ENCODE assay signal across 14 mouse cellular contexts in the genomic region with DNA sequence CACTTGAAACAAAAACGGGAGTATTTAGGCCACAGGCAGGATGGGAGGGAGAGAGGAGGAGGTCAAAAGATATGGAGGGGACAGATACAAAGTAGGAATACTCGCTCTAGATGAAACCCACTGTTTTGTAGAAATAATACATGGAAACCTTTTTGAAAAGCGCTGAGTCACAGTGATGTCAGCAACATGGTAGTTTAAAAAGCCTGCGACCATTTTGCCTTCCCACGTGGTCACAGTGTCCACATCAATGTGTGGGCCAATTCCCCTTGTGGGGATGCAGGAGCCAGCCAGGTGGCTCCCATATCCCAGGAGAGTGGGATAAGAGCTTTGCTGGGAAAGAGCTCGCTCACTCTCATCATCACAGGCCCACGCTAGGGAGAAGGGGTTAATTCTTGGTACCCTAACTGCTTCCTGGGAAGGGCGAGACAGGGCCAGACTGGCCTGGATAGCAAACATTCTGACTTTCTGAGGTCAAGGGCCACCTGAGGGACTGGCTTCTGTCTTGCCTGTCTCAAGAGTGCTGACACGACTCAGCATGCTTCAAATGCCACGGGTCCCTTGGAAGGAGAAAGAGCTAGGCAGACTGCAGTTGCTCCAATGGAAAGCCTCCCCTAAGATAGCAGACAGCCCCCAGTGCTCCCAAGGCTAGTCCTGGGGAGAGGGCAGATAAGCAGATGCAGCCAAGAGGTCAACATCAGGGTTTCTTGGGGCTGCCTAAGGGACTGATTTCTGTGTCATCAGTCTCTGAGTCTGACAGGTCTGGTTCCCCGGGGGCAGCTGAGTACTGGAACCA.
DNase-seq lines count a peak whose midpoint lies in the region; ATAC-seq and TF ChIP-seq lines count a peak whose summit lies in the region.
"Had no signal": no experiment of that assay in that cellular context is flagged by ENCODE, and none has a peak within 500 bp of the region (broad histone marks: within the 10 kb centered on the region; RNA-seq: fewer than 3 reads in every experiment).

No protein-coding gene starts in this region.

- no peak for ATAC-seq in hindbrain, embryonic 16.5 days
- ATAC-seq in liver, embryonic 13.5 days (ENCODE audit: low read depth), result peak; percentile 57
- ATAC-seq: intestine, embryonic 15.5 days had no signal

- TF ChIP-seq EP300 in ES-Bruce4 (IDR thresholded peaks at IDR 0.05; ENCODE audit: insufficient read depth, low read depth, low read length), result peak; percentile 79

- DNase-seq in hindbrain, embryonic 10.5 days (ENCODE audit: low spot score), result peak; percentile 9
- DNase-seq in R1 (ENCODE audit: low read depth, low spot score), result peak; percentile 59
- DNase-seq in liver, embryonic 13.5 days, result peak; percentile 4
- no peak for DNase-seq in thymus, postnatal 14 days
- DNase-seq in gastrocnemius, postnatal 25 days, result no peak
- DNase-seq: heart, adult 11 months; kidney, postnatal 14 days; lung, postnatal 10 days had no signal

- 62% methylated on average over 11 of the region's 11 CpGs for WGBS in hindbrain, embryonic 10.5 days
- WGBS in hindbrain, embryonic 16.5 days, result 62% methylated on average over 11 of the region's 11 CpGs
- 39% methylated on average over 11 of the region's 11 CpGs for WGBS in liver, embryonic 13.5 days (ENCODE audit: insufficient replicate concordance)

- TF ChIP-seq CTCF in ES-Bruce4 (IDR thresholded peaks at IDR 0.05; ENCODE audit: low read depth, low read length), result no peak

- H3K9me3 ChIP-seq in hindbrain, embryonic 10.5 days, result no peaks in the 10 kb centered on the region
- no peaks in the 10 kb centered on the region for H3K9me3 ChIP-seq in hindbrain, embryonic 16.5 days (ENCODE audit: control insufficient read depth, low read length)
- no peaks in the 10 kb centered on the region for H3K9me3 ChIP-seq in ES-Bruce4 (replicated peaks; ENCODE audit: control insufficient read depth, insufficient read depth, low read length, poor library complexity, severe bottlenecking)
- H3K9me3 ChIP-seq in liver, embryonic 13.5 days (replicated peaks), result no peaks in the 10 kb centered on the region
- H3K9me3 ChIP-seq: intestine, embryonic 15.5 days; limb, embryonic 12.5 days; midbrain, embryonic 12.5 days; neural tube, embryonic 12.5 days had no signal

- no peaks in the 10 kb centered on the region for H3K36me3 ChIP-seq in hindbrain, embryonic 10.5 days
- no peaks in the 10 kb centered on the region for H3K36me3 ChIP-seq in hindbrain, embryonic 16.5 days (ENCODE audit: control insufficient read depth, insufficient read depth, low read length)
- H3K36me3 ChIP-seq in ES-Bruce4 (ENCODE audit: control insufficient read depth, insufficient read depth, low read length, poor library complexity, severe bottlenecking), result no peaks in the 10 kb centered on the region
- no peaks in the 10 kb centered on the region for H3K36me3 ChIP-seq in liver, embryonic 13.5 days
- H3K36me3 ChIP-seq: intestine, embryonic 15.5 days; limb, embryonic 12.5 days; midbrain, embryonic 12.5 days; neural tube, embryonic 12.5 days had no signal

- H3K4me3 ChIP-seq in hindbrain, embryonic 10.5 days, result no peak overlapping the region
- H3K4me3 ChIP-seq in hindbrain, embryonic 16.5 days (ENCODE audit: low read length), result no peak overlapping the region
- no peak overlapping the region for H3K4me3 ChIP-seq in ES-Bruce4 (ENCODE audit: low read depth, low read length)
- H3K4me3 ChIP-seq in liver, embryonic 13.5 days (replicated peaks), result no peak overlapping the region
- H3K4me3 ChIP-seq: intestine, embryonic 15.5 days; limb, embryonic 12.5 days; midbrain, embryonic 12.5 days; neural tube, embryonic 12.5 days had no signal

- no peak overlapping the region for H3K4me2 ChIP-seq in hindbrain, embryonic 16.5 days (ENCODE audit: low read length)
- H3K4me2 ChIP-seq in liver, embryonic 13.5 days, result no peak overlapping the region
- H3K4me2 ChIP-seq: intestine, embryonic 15.5 days; limb, embryonic 12.5 days; midbrain, embryonic 12.5 days; neural tube, embryonic 12.5 days had no signal

- no peaks in the 10 kb centered on the region for H3K27me3 ChIP-seq in hindbrain, embryonic 10.5 days (ENCODE audit: insufficient read depth, poor library complexity, severe bottlenecking)
- H3K27me3 ChIP-seq in hindbrain, embryonic 16.5 days (replicated peaks; ENCODE audit: control insufficient read depth, insufficient read depth, low read length), result no peaks in the 10 kb centered on the region
- H3K27me3 ChIP-seq in ES-Bruce4 (ENCODE audit: control insufficient read depth, insufficient read depth, low read length, poor library complexity, severe bottlenecking), result no peaks in the 10 kb centered on the region
- H3K27me3 ChIP-seq in liver, embryonic 13.5 days, result no peaks in the 10 kb centered on the region
- H3K27me3 ChIP-seq: intestine, embryonic 15.5 days; midbrain, embryonic 12.5 days; neural tube, embryonic 12.5 days had no signal

- no peak overlapping the region for H3K9ac ChIP-seq in hindbrain, embryonic 16.5 days (ENCODE audit: low read depth, low read length)
- H3K9ac ChIP-seq in ES-Bruce4 (ENCODE audit: low read depth, poor library complexity, severe bottlenecking), result peak overlapping the region; percentile 66
- H3K9ac ChIP-seq in liver, embryonic 13.5 days, result no peak overlapping the region
- H3K9ac ChIP-seq: intestine, embryonic 15.5 days; limb, embryonic 12.5 days; midbrain, embryonic 12.5 days; neural tube, embryonic 12.5 days had no signal

- H3K27ac ChIP-seq in hindbrain, embryonic 10.5 days, result 0 out of 2 replicates have a peak overlapping the region, but pooled peaks have one; percentile 12
- H3K27ac ChIP-seq in hindbrain, embryonic 16.5 days (ENCODE audit: low read depth, low read length), result no peak overlapping the region
- H3K27ac ChIP-seq in ES-Bruce4 (ENCODE audit: insufficient read depth, low read length), result peak overlapping the region; percentile 94
- no peak overlapping the region for H3K27ac ChIP-seq in liver, embryonic 13.5 days
- H3K27ac ChIP-seq: intestine, embryonic 15.5 days; limb, embryonic 12.5 days; midbrain, embryonic 12.5 days; neural tube, embryonic 12.5 days had no signal

- H3K4me1 ChIP-seq in hindbrain, embryonic 10.5 days (replicated peaks), result peaks cover 6% of the 10 kb centered on the region; the same call in 1 of the 2 replicates
- H3K4me1 ChIP-seq in hindbrain, embryonic 16.5 days (ENCODE audit: control insufficient read depth, insufficient read depth, low read depth, low read length), result no peaks in the 10 kb centered on the region
- no peaks in the 10 kb centered on the region for H3K4me1 ChIP-seq in ES-Bruce4 (ENCODE audit: control insufficient read depth, insufficient read depth, low read length)
- peaks cover 10% of the 10 kb centered on the region for H3K4me1 ChIP-seq in liver, embryonic 13.5 days (replicated peaks)
- H3K4me1 ChIP-seq: intestine, embryonic 15.5 days; limb, embryonic 12.5 days; midbrain, embryonic 12.5 days; neural tube, embryonic 12.5 days had no signal

- TF ChIP-seq POLR2A in ES-Bruce4 (IDR thresholded peaks at IDR 0.05; ENCODE audit: insufficient read depth, low read length), result no peak

Comparison
In these comparisons a context has a peak if more than half of its experiments do, and no peak if none do; other contexts are left out.
1. H3K27ac ChIP-seq: peak in hindbrain, embryonic 10.5 days (single experiment) and ES-Bruce4 (single experiment); none in hindbrain, embryonic 16.5 days (single experiment) and liver, embryonic 13.5 days (single experiment).
2. DNase-seq: peak in hindbrain, embryonic 10.5 days (single experiment), R1 (single experiment) and liver, embryonic 13.5 days (single experiment); none in thymus, postnatal 14 days (single experiment) and gastrocnemius, postnatal 25 days (single experiment).